Mouse (Mus musculus): ENCODE data around the gene Psg25. TPM values are rescaled to one million over a fixed set of nuclear protein-coding genes. Genes with fewer than 3 reads are reported as not detected.

Psg25 gene
- polyA plus RNA-seq (2014; fragmentation: Illumina TruSeq; extraction: RNeasy Lipid Tissue Mini Kit (QIAGEN cat#74804); ENCODE audit: low replicate concordance), result 2.3 TPM

GRCm38 (mm10) chr7:18532169-18532568 lies at the start of gene Psg25:
Gene Psg25 (minus strand): TSS chr7:18532269.

GRCm38 (mm10) chr7:18567205-18567604 lies 35.1 kb upstream of the Psg25 start, which contains the start of gene Psg27:
Gene Psg27 (minus strand): TSS chr7:18567305.

GRCm38 (mm10) chr7:18484077-18484476 lies 48.0 kb downstream of the Psg25 start, which contains the start of gene Psg26:
Gene Psg26 (minus strand): TSS chr7:18484177.

Other genes with a start within 250 kb of the Psg25 start
- gene Psg18, start 177.3 kb downstream of the Psg25 start, polyA plus RNA-seq (2014; fragmentation: Illumina TruSeq; extraction: RNeasy Lipid Tissue Mini Kit (QIAGEN cat#74804); ENCODE audit: low replicate concordance), result not detected
- not detected for gene Psg28, start 100.2 kb downstream of the Psg25 start, polyA plus RNA-seq (2014; fragmentation: Illumina TruSeq; extraction: RNeasy Lipid Tissue Mini Kit (QIAGEN cat#74804); ENCODE audit: low replicate concordance)
- gene Psg26, start 48.1 kb downstream of the Psg25 start, polyA plus RNA-seq (2014; fragmentation: Illumina TruSeq; extraction: RNeasy Lipid Tissue Mini Kit (QIAGEN cat#74804); ENCODE audit: low replicate concordance), result not detected
- not detected for gene Psg27, start 35.0 kb upstream of the Psg25 start, polyA plus RNA-seq (2014; fragmentation: Illumina TruSeq; extraction: RNeasy Lipid Tissue Mini Kit (QIAGEN cat#74804); ENCODE audit: low replicate concordance)
- gene Psg23, start 84.2 kb upstream of the Psg25 start, polyA plus RNA-seq (2014; fragmentation: Illumina TruSeq; extraction: RNeasy Lipid Tissue Mini Kit (QIAGEN cat#74804); ENCODE audit: low replicate concordance), result not detected
- not detected for gene Psg21, start 124.5 kb upstream of the Psg25 start, polyA plus RNA-seq (2014; fragmentation: Illumina TruSeq; extraction: RNeasy Lipid Tissue Mini Kit (QIAGEN cat#74804); ENCODE audit: low replicate concordance)
- gene Psg20, start 153.9 kb upstream of the Psg25 start, polyA plus RNA-seq (2014; fragmentation: Illumina TruSeq; extraction: RNeasy Lipid Tissue Mini Kit (QIAGEN cat#74804); ENCODE audit: low replicate concordance), result not detected
- gene Psg22, start 185.8 kb upstream of the Psg25 start, polyA plus RNA-seq (2014; fragmentation: Illumina TruSeq; extraction: RNeasy Lipid Tissue Mini Kit (QIAGEN cat#74804); ENCODE audit: low replicate concordance), result not detected

All from small intestine, adult 10 weeks (tissue).